Mouse (Mus musculus): ENCODE measurements around the gene Vps13c.

DNA sequence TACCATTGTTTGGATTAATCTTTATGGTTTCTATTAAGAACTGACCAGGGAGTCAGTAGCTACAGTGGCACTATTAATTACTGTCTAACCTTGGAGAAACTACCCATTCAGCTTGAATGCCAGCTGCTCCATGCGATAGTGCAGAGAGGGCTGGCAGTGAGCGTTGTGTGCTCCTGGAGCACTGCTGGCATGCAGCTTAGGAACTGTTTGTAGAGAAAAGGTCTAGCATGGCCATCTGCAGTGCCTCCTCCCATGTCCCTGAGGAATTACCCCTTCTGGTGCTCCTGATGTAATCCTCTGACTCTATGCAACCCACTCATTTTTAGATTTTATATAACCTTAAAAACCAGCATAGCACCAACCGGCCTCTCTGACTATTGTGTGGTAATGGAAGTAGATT, 7.4 kb downstream of the Vps13c start:
- TF ChIP-seq JUND (conservative IDR thresholded peaks at IDR 0.05; ENCODE audit: low read depth, low read length) (no peak), CTCF (conservative IDR thresholded peaks at IDR 0.05 in 1 of 2, IDR thresholded peaks at IDR 0.05 in 1 of 2; ENCODE audit: low read depth in 2 of 2, low read length in 2 of 2) (no peak), MYC (IDR thresholded peaks at IDR 0.05; ENCODE audit: low read depth, low read length) (no peak), POLR2A (IDR thresholded peaks at IDR 0.05; ENCODE audit: low read depth, low read length) (no peak), USF2 (conservative IDR thresholded peaks at IDR 0.05; ENCODE audit: low read depth, low read length) (no peak), BHLHE40 (IDR thresholded peaks at IDR 0.05; ENCODE audit: low read depth, low read length) (no peak), EP300 (IDR thresholded peaks at IDR 0.05; ENCODE audit: low read length) (no peak), ZC3H11A (IDR thresholded peaks at IDR 0.05; ENCODE audit: low read depth, low read length) (no peak), CHD1 (IDR thresholded peaks at IDR 0.05; ENCODE audit: low read depth, low read length) (no peak), RAD21 (IDR thresholded peaks at IDR 0.05; ENCODE audit: low read depth, low read length) (no peak), HCFC1 (IDR thresholded peaks at IDR 0.05; ENCODE audit: low read depth, low read length) (no peak), POLR2AphosphoS2 (IDR thresholded peaks at IDR 0.05; ENCODE audit: low read depth, low read length) (no peak), MAX (IDR thresholded peaks at IDR 0.05; ENCODE audit: low read length) (no peak), TCF12 (IDR thresholded peaks at IDR 0.05; ENCODE audit: low read depth, low read length) (no peak)
